Mouse (Mus musculus) thymus, postnatal 10 days (tissue): ENCODE data around the gene Atf1.
A peak's percentile ranks its signal among the peaks of the same experiment; 100 is the strongest.

Source experiments
- DNase-seq, 2 experiments: peaks; one replicate each; pipeline ENCODE4 v3.0.0; 2021; ENCODE audit warnings: low spot score in 2 of 2

The Atf1 gene

GRCm38 (mm10) chr15:100304019-100304991, 76.7 kb downstream of the Atf1 start, which contains the start of gene Mettl7a1:
Mettl7a1 (plus strand) TSS chr15:100304140.
- DNase-seq: peak; percentile 35 to 48

- DNase-seq: no peak
Observed at GRCm38 (mm10) chr15:100306201-100306600, 78.6 kb downstream of the Atf1 start.

GRCm38 (mm10) chr15:100307438-100308096, 79.9 kb downstream of the Atf1 start:
- peak; percentile 9 to 45 for DNase-seq
